Mouse (Mus musculus) layer of hippocampus, adult 18-20 months (tissue): Measurements from ENCODE around the gene Lzts2. TPM values are rescaled to one million over a fixed set of nuclear protein-coding genes. Genes with fewer than 3 reads are reported as not detected.

ENCODE experiments used
- DNase-seq, 2 experiments: peaks; one replicate each; pipeline ENCODE4 v3.0.0; 2022; ENCODE audit warnings: low spot score in 2 of 2
- long read RNA-seq: library from polyadenylated mRNA; stranded (forward); transcript quantifications from one replicate; pipeline ENCODE4 v2.0.0, GENCODE M21; 2021
- total RNA-seq, 2 experiments: library from RNA; stranded (reverse); gene quantifications; 2 replicates each; pipeline ENCODE4 v1.2.3; 2021

Gene Lzts2
- total RNA-seq = 10 to 100 TPM; 32.0 to 35.6 TPM
- long read RNA-seq, transcript Lzts2-202 (5 exons, 2,694 nt) = major isoform, 30 of 58 reads
- long read RNA-seq, transcript Lzts2-201 (5 exons, 3,062 nt) = minor isoform, 13 of 58 reads
- long read RNA-seq, partial matches to known transcripts = 5 of 58 reads
- long read RNA-seq, other reads (novel, unspliced or antisense) = 10 of 58 reads

- no peak for DNase-seq
Observed at GRCm38 (mm10) chr19:45014335-45014971, at the start of gene Lzts2. Lzts2 (plus strand) TSS chr19:45014414.

DNA sequence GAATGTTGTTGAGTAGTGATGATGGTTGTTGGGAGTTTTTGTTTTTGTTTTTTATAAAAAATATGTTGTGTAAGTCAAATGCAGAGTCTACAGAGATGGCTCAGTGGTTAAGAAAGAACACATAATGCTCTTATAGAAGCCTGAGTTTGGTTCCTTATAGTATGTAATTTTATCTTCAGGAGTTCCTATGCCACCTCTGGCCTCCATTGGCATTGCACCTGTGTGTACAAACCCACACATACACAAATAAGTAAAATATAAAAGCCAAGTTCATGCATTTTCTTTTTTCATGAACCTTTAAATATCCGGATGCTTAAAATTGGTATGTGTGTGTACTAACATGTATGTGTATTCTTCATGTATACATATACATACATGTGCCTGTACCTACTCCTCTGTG lies 48.2 kb upstream of the Lzts2 start:
- DNase-seq = no peak

DNA sequence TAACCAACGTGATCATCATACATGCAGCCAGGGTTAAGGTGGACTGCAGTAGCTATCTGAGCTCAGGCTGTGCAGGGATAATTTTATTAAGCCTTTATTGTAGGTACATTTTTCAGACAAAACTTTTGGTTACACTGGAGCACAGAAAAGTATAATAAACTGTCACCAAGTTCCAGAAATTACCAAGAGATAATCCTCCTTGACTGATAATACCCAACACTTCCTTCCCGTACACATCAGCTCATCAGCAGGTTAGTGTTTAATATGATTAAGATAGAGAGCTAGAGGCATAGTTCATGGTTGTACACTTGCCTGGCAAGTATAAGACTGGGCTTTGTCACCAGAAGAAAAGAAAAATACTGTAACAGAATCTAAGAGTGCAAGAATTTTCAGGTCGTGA lies 45.9 kb upstream of the Lzts2 start:
- no peak for DNase-seq

DNA sequence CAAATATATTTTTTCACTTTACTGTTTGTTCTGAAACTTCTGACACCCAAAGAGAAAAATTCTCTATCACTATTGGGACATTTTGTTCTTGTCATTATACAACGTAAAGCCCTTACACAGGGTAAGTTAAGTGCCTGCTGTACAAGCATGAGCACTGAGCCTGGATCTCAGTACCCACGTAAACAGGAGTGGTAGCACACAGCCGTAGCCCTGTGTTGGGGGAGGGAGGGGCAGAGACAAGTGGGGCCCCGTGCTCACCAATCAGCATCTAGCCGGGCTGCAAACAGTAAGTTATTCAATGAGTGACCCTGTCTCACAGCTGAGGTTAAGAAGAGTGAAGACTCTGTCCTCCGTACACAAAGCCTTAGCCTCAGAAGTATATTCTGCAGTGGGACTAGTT lies 37.6 kb upstream of the Lzts2 start:
- DNase-seq = no peak

DNA sequence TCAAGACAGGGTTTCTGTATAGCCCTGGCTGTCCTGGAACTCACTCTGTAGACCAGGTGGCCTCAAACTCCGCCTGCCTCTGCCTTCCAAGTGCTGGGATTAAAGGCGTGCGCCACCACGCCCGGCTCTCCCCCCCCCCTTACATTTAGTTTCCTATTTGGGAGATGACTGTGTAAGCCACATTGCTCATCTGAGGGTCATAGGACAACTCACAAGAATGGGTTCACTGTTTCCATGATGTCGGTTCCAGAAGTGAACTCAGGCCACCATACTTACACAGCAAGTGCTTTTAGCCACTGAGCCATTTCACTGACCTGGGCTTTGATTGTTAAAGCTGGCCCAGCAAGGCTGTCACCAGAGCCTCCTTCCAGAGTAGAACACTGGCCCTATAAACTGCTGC lies 37.1 kb upstream of the Lzts2 start:
- DNase-seq = no peak

DNA sequence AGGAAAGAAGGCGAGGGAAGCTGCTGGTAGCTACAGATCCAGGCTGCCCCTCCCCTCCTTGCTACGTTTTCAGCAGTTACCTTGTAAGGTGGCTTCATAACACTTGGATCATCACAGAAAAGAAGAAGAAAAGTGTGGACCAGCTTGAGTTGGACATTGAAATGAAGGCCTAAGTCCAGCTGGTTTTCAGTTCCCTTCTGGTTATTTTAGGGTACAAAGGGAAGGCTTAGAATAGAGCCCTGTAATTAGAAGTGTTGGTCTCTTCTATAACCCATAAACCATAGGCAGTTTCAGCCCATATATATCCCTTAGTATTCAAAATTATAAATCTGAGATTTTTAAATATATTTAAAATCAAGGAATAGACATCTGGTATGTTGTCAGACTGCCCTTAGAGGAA lies 33.4 kb upstream of the Lzts2 start:
- DNase-seq = no peak

GRCm38 (mm10) chr19:44982477-44983115 lies 31.6 kb upstream of the Lzts2 start:
- no peak for DNase-seq

- no peak for DNase-seq
Observed at GRCm38 (mm10) chr19:44983366-44983765, 30.8 kb upstream of the Lzts2 start.

GRCm38 (mm10) chr19:44984420-44984819 lies 29.8 kb upstream of the Lzts2 start:
- DNase-seq = no peak

DNA sequence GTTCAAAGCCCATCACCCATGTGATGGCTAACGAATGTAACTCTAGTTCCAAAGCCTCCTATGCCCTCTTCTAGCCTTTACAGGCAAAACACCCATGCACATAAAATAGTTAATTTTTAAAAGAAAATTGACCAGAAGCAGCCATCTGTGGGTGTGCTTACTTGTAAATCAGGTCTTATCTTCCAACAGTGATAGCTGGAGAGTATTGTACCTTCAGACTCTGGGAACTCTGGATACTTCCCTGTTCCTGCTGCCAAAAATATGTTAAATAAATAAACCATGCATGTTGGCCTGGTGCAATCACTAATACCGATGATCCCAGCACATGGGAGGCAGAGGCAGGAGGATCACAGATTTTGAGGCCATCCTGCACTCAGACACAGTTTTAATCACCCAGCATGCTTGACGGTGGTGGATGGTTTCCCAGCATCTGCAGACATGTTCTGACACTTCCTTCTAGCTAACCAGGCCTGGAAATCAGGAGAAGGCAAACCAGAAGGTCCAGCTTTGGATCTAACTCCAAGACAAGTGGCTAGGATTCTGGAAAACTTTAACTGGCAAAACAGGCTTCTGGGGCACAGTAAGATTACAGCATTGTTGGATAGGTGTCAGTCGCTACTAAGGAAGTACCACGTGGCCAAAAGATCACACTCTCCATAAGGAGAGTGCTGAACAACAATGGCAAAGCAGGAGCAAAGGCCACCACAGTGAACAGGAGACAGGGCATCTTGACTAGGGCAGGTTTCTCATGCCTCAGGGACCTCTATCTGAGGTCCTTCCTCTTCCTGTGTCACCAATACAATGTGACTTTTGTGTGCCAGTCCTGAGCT lies 28.8 kb upstream of the Lzts2 start:
- no peak for DNase-seq

DNA sequence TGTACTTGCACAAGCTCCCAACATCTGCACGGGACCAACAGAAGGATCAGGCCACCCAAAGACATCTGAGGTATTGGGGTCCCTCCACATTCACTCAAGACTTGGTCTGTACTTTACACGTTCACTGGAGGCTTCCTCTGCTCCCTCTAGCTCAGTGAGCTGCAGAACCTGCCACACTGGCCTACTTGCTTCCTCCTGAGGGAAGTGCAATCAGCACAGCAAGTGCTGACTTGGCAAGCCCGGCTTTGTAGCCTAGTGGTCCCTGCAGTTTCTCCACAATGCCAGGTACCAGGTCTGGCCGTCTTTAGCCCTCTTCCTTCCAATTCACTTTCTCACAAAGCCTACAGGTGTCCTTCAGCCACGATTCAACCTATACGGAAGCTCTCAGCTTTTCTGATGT lies 27.2 kb upstream of the Lzts2 start:
- no peak for DNase-seq

DNA sequence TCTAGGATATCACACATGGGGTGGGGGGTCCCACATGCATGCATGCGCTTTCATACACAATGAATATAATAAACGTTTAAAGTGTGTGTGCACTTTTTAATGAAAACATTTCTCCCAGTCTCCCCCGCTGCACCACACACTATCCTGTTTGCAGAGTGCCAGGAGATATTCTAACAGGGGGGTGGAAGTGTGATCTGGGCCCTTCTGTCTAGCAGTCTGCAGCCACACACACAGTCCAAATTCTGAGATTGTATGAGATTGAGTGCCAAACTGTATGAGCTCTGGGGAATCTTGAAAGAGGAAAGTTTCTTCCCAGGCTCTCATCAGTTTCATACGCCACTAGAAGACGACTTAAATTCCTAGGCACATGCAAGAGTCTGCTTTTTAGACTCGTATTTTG lies 26.4 kb upstream of the Lzts2 start:
- DNase-seq = peak; percentile 59 to 82

DNA sequence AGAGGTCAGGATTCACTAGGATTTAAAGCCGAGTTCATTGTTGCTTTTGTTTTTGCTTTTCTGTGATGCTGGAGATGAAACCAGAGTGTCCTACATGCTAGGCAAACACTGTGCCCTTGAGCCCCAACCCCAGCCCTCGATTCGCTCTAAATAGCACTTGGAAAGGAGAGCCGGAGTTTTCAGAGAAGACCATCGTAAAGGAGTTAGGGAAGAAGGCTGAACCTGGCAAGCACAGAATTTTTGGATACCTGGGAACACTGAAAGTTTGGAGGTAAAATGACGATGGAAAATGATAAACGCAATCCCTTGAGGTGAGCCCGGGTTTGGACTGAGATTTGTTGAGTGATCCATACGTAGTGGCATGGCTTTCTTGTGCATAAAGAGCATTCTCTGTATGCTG lies 25.9 kb upstream of the Lzts2 start:
- no peak for DNase-seq

GRCm38 (mm10) chr19:44988831-44989566 lies 25.2 kb upstream of the Lzts2 start, which contains the start of gene Sema4g:
Sema4g (plus strand) TSS chr19:44989101.
- no peak for DNase-seq

GRCm38 (mm10) chr19:44989567-44990495 lies 24.4 kb upstream of the Lzts2 start:
- DNase-seq = no peak

DNA sequence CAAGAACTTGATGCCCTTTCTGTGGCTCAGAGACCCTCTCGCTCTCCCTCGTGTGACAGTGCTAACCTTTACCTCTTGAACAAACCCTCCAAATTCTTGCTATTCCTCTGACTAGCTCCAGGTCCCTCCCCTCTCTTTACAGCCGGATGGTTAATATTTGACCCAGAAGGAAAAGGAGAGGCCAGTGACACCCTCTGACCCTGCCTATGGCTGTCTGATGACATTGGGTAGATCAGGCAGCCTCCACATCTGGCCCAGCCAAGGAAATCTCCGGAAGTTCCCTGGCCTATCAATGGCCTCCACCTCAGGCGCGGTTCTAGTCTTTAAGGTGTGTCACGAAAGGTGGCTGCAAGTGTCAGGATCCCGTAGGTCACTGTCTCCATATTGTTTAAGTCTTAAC lies 23.2 kb upstream of the Lzts2 start:
- no peak for DNase-seq

DNA sequence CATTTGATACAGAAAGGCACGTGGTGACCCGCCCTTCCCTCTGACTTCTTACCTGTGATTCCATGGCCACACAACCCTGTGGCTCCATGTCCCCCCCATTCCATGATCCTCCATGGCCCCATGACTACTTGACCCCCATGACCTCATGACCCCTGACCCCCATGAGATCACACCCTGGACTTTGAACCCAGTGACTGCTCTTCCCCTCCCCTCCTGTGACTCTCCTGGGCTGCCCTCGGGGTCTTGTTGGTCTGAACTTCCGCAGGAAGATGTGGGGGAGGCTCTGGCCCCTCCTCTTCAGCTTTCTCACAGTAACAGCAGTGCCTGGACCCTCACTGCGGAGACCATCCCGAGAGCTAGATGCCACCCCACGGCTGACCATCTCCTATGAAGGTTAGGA lies 22.0 kb upstream of the Lzts2 start:
- no peak for DNase-seq

DNA sequence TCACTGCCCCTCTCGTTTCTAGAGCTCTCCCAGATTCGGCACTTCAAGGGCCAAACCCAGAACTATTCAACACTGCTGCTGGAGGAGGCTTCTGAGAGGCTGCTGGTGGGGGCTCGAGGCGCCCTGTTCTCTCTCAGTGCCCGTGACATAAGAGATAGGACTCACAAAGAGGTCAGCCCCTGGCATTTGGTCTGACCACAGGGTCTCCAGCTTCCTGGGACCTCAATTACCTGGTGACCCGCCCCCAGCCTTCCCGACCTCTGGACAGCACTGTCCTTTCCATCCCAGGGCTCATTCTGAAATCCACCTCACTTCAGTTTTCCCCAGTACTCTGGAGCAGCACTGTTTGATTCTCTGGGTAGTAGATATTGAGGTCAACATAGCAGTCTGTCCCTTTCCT lies 21.5 kb upstream of the Lzts2 start:
- no peak for DNase-seq

DNA sequence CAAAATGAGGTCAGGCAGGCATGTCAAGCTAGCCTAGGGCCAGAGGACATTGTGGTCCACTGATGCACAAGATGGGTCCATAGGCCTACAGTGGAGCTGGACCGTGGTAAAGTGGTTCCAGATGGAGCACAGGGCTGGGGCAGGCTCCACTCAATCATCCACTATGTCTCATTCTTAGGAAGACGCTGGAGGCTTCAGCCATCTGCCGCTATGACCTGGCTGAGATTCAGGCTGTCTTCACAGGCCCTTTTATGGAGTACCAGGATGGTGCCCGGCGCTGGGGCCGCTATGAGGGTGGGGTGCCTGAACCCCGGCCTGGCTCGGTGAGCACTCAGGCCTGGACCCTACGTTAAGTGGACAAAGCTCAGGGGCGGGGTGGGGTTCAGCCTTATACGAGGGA lies 16.4 kb upstream of the Lzts2 start:
- no peak for DNase-seq

GRCm38 (mm10) chr19:44999647-45000046 lies 14.6 kb upstream of the Lzts2 start:
- no peak for DNase-seq
